Mouse (Mus musculus) limb, embryonic 14.5 days (tissue): ENCODE results near the gene Dgkg. TPM values are rescaled to one million over a fixed set of nuclear protein-coding genes. Genes with fewer than 3 reads are reported as not detected.
A peak's percentile ranks its signal among the peaks of the same experiment; 100 is the strongest.

Source experiments
- ATAC-seq: fragments of 200-750 bp; cut with Nextera tagmentation; 2 replicates; pipeline ENCODE4 v1.8.0; 2017; ENCODE audit warnings: low read depth, moderate number of reproducible peaks, moderate TSS enrichment; ENCODE audit not compliant: low FRiP score
- DNase-seq: peaks from one replicate; pipeline ENCODE4 v3.0.0-alpha.2; 2015; ENCODE audit warnings: low spot score
- H3K27ac ChIP-seq: fragments of 300-500 bp; sonication (generic); replicated peaks from 2 replicates; pipeline ENCODE4 v1.5.1; 2014; ENCODE audit warnings: low read depth, mild to moderate bottlenecking, low read length, moderate library complexity, mixed read lengths
- H3K27me3 ChIP-seq: fragments of 300-500 bp; sonication (generic); 2 replicates; pipeline ENCODE4 v1.6.1; 2014; ENCODE audit warnings: low read length, mixed read lengths; ENCODE audit not compliant: control insufficient read depth, insufficient read depth
- H3K36me3 ChIP-seq: fragments of 300-500 bp; sonication (generic); 2 replicates; pipeline ENCODE4 v1.6.1; 2014; ENCODE audit warnings: mild to moderate bottlenecking, low read length, moderate library complexity, mixed read lengths; ENCODE audit not compliant: control insufficient read depth, insufficient read depth
- H3K4me1 ChIP-seq: fragments of 300-500 bp; sonication (generic); 2 replicates; pipeline ENCODE4 v1.6.1; 2014; ENCODE audit warnings: antibody characterized with exemption, low read length, mixed read lengths; ENCODE audit not compliant: control insufficient read depth, insufficient read depth
- H3K4me2 ChIP-seq: fragments of 300-500 bp; sonication (generic); replicated peaks from 2 replicates; pipeline ENCODE4 v1.6.1; 2014; ENCODE audit warnings: low read depth, mild to moderate bottlenecking, low read length, moderate library complexity; ENCODE audit not compliant: severe bottlenecking
- H3K4me3 ChIP-seq: fragments of 300-500 bp; sonication (generic); replicated peaks from 2 replicates; pipeline ENCODE4 v1.5.1; 2014; ENCODE audit warnings: low read length
- H3K9ac ChIP-seq: fragments of 300-500 bp; sonication (generic); 2 replicates; pipeline ENCODE4 v1.6.1; 2014; ENCODE audit warnings: mild to moderate bottlenecking, low read depth, low read length, moderate library complexity; ENCODE audit not compliant: severe bottlenecking
- H3K9me3 ChIP-seq: fragments of 300-500 bp; sonication (generic); 2 replicates; pipeline ENCODE4 v1.6.1; 2016; ENCODE audit warnings: low read length; ENCODE audit not compliant: control insufficient read depth
- POLR2A ChIP-seq: fragments of 200-500 bp; IDR thresholded peaks from 2 replicates; pipeline ENCODE4 v1.8.0; 2012; ENCODE audit warnings: inconsistent platforms, mild to moderate bottlenecking, moderate library complexity, borderline replicate concordance; ENCODE audit not compliant: insufficient read depth, insufficient read length; ENCODE audit errors: extremely low read depth
- WGBS: fragments of 180-500 bp; shearing (Covaris S2); extraction: QIAGEN DNeasy Blood & Tissue Kit; methylation state at CpG from one replicate; pipeline ENCODE4 v1.1.7; 2014; 5-methylcytosine and 5-hydroxymethylcytosine counted together
- polyA plus RNA-seq, 2 experiments: library from polyadenylated mRNA; depleted of rRNA in 1 of 2; stranded (reverse) in 1 of 2; unstranded in 1 of 2; fragments of >200 nt; fragmentation: Nextera tagmentation in 1 of 2; extraction: Ambion mirVana in 1 of 2; gene quantifications; 2 replicates each; pipeline versions ENCODE4 v1.2.1 to v1.2.3; 2012 to 2014

The Dgkg gene
- polyA plus RNA-seq, 2 experiments = 0.08 to 0.26 TPM

DNA sequence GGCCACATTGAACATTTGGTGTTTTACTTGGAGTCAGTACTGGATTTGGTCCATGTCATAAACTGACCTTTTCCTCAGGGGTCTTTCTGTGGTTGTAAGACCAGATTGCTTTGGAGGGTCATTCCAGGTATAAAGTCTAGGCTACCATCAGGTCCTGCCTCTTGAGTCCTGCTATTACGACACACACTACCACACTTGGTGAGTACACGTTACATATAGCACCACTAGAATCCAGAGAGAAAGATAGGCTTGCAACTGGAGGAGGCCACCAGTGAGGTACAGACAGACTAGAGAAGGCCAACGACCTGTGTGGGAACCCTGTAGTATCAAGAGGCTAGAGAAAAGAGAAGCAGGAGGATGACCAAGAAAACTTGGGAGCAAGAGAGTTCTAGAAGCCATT lies 157.6 kb downstream of the Dgkg start:
- Histone ChIP-seq H3K4me1 (0 out of 2 replicates have a peak, but pooled peaks cover 5% of the 10 kb centered on the region), H3K4me3 (no peak overlapping the region), H3K9me3 (no peaks in the 10 kb centered on the region), H3K27ac (no peak overlapping the region), H3K27me3 (no peaks in the 10 kb centered on the region), H3K4me2 (no peak overlapping the region), H3K36me3 (no peaks in the 10 kb centered on the region), H3K9ac (no peak overlapping the region)
- DNase-seq = no peak
- TF ChIP-seq POLR2A = no peak
- no peak for ATAC-seq
- 77% methylated on average over 3 of the region's 3 CpGs for WGBS

- Histone ChIP-seq H3K4me2 (no peak overlapping the region), H3K9me3 (no peaks in the 10 kb centered on the region), H3K27me3 (no peaks in the 10 kb centered on the region), H3K4me1 (0 out of 2 replicates have a peak, but pooled peaks cover 5% of the 10 kb centered on the region), H3K9ac (no peak overlapping the region), H3K36me3 (no peaks in the 10 kb centered on the region), H3K4me3 (no peak overlapping the region), H3K27ac (no peak overlapping the region)
- TF ChIP-seq POLR2A = no peak
- WGBS = 42% methylated on average over 3 of the region's 3 CpGs
- no peak for DNase-seq
- ATAC-seq = no peak
These were observed 159.0 kb downstream of the Dgkg start for GRCm38 (mm10) chr16:22497976-22498375.

- 66% methylated on average over 5 of the region's 5 CpGs for WGBS
- no peak overlapping the region for H3K27ac ChIP-seq
- no peak overlapping the region for H3K9ac ChIP-seq
- H3K4me2 ChIP-seq = no peak overlapping the region
- 0 out of 2 replicates have a peak, but pooled peaks cover 5% of the 10 kb centered on the region for H3K4me1 ChIP-seq
- TF ChIP-seq POLR2A = no peak
- H3K4me3 ChIP-seq = no peak overlapping the region
- no peak for DNase-seq
- no peaks in the 10 kb centered on the region for H3K27me3 ChIP-seq
- no peaks in the 10 kb centered on the region for H3K9me3 ChIP-seq
- ATAC-seq = no peak
- H3K36me3 ChIP-seq = no peaks in the 10 kb centered on the region
These were observed 161.8 kb downstream of the Dgkg start for GRCm38 (mm10) chr16:22495259-22495658.

DNA sequence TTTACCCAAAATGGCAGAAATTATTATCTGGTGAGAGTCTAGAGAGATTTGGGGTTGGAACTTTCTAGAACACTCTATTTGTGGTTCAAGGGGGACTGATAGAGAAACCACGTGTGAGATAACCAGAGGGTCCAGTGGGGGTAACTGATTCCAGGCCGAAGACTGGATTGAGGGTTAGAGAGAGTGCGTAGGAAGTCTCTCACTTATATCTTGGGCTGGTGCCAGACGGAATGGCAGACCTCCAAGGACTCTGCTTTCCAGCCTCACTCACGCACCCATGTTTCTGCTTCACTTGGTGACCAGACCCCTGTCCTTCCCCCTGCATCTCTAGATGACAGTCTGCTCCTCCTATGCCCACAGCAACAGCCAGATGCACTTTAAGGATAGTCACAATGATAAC lies 162.2 kb downstream of the Dgkg start:
- Histone ChIP-seq H3K4me3 (no peak overlapping the region), H3K27me3 (no peaks in the 10 kb centered on the region), H3K9ac (no peak overlapping the region), H3K4me2 (no peak overlapping the region), H3K9me3 (no peaks in the 10 kb centered on the region), H3K4me1 (0 out of 2 replicates have a peak, but pooled peaks cover 5% of the 10 kb centered on the region), H3K27ac (no peak overlapping the region), H3K36me3 (no peaks in the 10 kb centered on the region)
- DNase-seq (peak; percentile 54), ATAC-seq (no peak)
- 52% methylated on average over 5 of the region's 5 CpGs for WGBS
- no peak for TF ChIP-seq POLR2A

DNA sequence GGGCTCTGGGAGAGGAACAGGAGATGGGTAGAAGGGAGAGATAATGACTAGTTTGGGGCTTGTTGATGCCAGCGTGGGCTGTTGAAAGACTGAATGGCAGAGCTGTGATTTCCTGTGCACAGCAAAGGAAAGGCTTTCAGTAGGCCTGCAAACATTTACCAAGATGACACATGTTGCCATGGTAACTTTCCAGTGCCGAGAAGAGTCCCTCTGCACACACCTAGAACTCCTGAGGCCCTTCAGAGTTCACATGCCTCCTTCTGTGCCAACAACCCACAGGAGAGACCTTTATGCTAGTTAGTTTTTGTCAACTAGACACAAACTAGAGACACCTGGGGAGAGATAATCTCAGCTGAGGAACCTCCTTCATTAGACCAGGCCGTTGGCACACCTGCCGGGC lies 163.6 kb downstream of the Dgkg start:
- TF ChIP-seq POLR2A = no peak
- H3K9ac ChIP-seq = no peak overlapping the region
- no peaks in the 10 kb centered on the region for H3K36me3 ChIP-seq
- H3K27me3 ChIP-seq = no peaks in the 10 kb centered on the region
- H3K4me1 ChIP-seq = 0 out of 2 replicates have a peak, but pooled peaks cover 5% of the 10 kb centered on the region
- no peak overlapping the region for H3K4me2 ChIP-seq
- WGBS = 74% methylated on average over 4 of the region's 4 CpGs
- H3K9me3 ChIP-seq = no peaks in the 10 kb centered on the region
- H3K27ac ChIP-seq = no peak overlapping the region
- ATAC-seq (no peak), DNase-seq (no peak)
- H3K4me3 ChIP-seq = no peak overlapping the region
